Mouse (Mus musculus) CH12.LX (cell line): ENCODE measurements around the gene Ppbp. TPM values are rescaled to one million over a fixed set of nuclear protein-coding genes. Genes with fewer than 3 reads are reported as not detected.
A peak's percentile ranks its signal among the peaks of the same experiment; 100 is the strongest.

Experiments
- DNase-seq: peaks from one replicate; pipeline ENCODE4 v3.0.0-alpha.2; 2013; ENCODE audit errors: extremely low read depth
- H3K27ac ChIP-seq: 2 replicates; pipeline ENCODE4 v1.5.1; 2012; ENCODE audit warnings: low read depth, mild to moderate bottlenecking, control low read depth, moderate library complexity; ENCODE audit not compliant: insufficient read depth
- H3K27me3 ChIP-seq: replicated peaks from 2 replicates; pipeline ENCODE3; 2012; ENCODE audit warnings: inconsistent platforms
- H3K36me3 ChIP-seq, 2 experiments: replicated peaks in 1 of 2; 2 replicates each; pipeline versions ENCODE3 to v1.6.1; 2012; ENCODE audit warnings: inconsistent platforms in 1 of 2, low read length in 1 of 2, mild to moderate bottlenecking in 1 of 2, mixed read lengths in 1 of 2, moderate library complexity in 1 of 2; ENCODE audit not compliant: control insufficient read depth in 1 of 2, insufficient read depth in 1 of 2
- H3K4me1 ChIP-seq, 2 experiments: 2 replicates each; pipeline ENCODE4 v1.6.1; 2012; ENCODE audit warnings: inconsistent platforms in 1 of 2, moderate library complexity in 1 of 2; ENCODE audit not compliant: insufficient read depth in 2 of 2, control insufficient read depth in 1 of 2
- H3K4me2 ChIP-seq: 2 replicates; pipeline ENCODE4 v1.6.1; 2012; ENCODE audit warnings: low read depth, mild to moderate bottlenecking, control low read depth; ENCODE audit not compliant: poor library complexity, insufficient read depth, severe bottlenecking
- H3K4me3 ChIP-seq, 3 experiments: fragments of 150-350 bp in 1 of 3; sonication (generic) in 1 of 3; replicated peaks in 1 of 3; 2 replicates each; pipeline versions ENCODE3 to v1.5.1; 2011 to 2012; ENCODE audit warnings: low read depth in 2 of 3, low read length in 2 of 3, mild to moderate bottlenecking in 2 of 3, moderate library complexity in 2 of 3, control low read depth in 1 of 3, improper control_type of control experiment in 1 of 3, inconsistent platforms in 1 of 3, mixed read lengths in 1 of 3; ENCODE audit not compliant: poor library complexity in 1 of 3
- H3K79me2 ChIP-seq: replicated peaks from 2 replicates; pipeline ENCODE4 v1.6.1; 2012; ENCODE audit warnings: mild to moderate bottlenecking, moderate library complexity; ENCODE audit not compliant: control insufficient read depth, poor library complexity, insufficient read depth, severe bottlenecking; ENCODE audit errors: extremely low read depth
- H3K9ac ChIP-seq: 2 replicates; pipeline ENCODE4 v1.6.1; 2012; ENCODE audit warnings: low read depth, mild to moderate bottlenecking, control low read depth, moderate library complexity; ENCODE audit not compliant: insufficient read depth
- H3K9me3 ChIP-seq: replicated peaks from 2 replicates; pipeline ENCODE3; 2012; ENCODE audit warnings: low read length, inconsistent platforms, mixed read lengths
- BHLHE40 ChIP-seq: IDR thresholded peaks from 2 replicates; pipeline ENCODE4 v1.6.1; 2011; ENCODE audit warnings: mild to moderate bottlenecking, low read depth, low read length, improper control_type of control experiment
- CHD1 ChIP-seq: IDR thresholded peaks from 2 replicates; pipeline ENCODE4 v1.6.1; 2012; ENCODE audit warnings: low read depth, low read length, improper control_type of control experiment, inconsistent platforms
- CHD2 ChIP-seq: IDR thresholded peaks from 2 replicates; pipeline ENCODE4 v1.6.1; 2011; ENCODE audit warnings: low read length, improper control_type of control experiment
- CTCF ChIP-seq, 2 experiments: IDR thresholded peaks in 1 of 2; conservative IDR thresholded peaks in 1 of 2; 2 replicates each; pipeline ENCODE4 v1.5.1; 2011 to 2012; ENCODE audit warnings: low read depth in 2 of 2, low read length in 2 of 2, improper control_type of control experiment in 1 of 2, inconsistent platforms in 1 of 2, mild to moderate bottlenecking in 1 of 2, moderate library complexity in 1 of 2
- E2F4 ChIP-seq: IDR thresholded peaks from 2 replicates; pipeline ENCODE4 v1.6.1; 2011; ENCODE audit warnings: low read depth, low read length, improper control_type of control experiment; ENCODE audit not compliant: insufficient replicate concordance
- EP300 ChIP-seq: IDR thresholded peaks from 2 replicates; pipeline ENCODE4 v1.6.1; 2011; ENCODE audit warnings: low read length, improper control_type of control experiment
- ETS1 ChIP-seq: conservative IDR thresholded peaks from 2 replicates; pipeline ENCODE4 v1.6.1; 2012; ENCODE audit warnings: low read depth, mild to moderate bottlenecking, inconsistent platforms, low read length, improper control_type of control experiment, moderate library complexity
- GABPA ChIP-seq: IDR thresholded peaks from 2 replicates; pipeline ENCODE4 v1.6.1; 2012; ENCODE audit warnings: low read depth, low read length, improper control_type of control experiment, inconsistent platforms; ENCODE audit not compliant: insufficient replicate concordance
- HCFC1 ChIP-seq: IDR thresholded peaks from 2 replicates; pipeline ENCODE4 v1.6.1; 2012; ENCODE audit warnings: low read depth, mild to moderate bottlenecking, inconsistent platforms, low read length, improper control_type of control experiment
- IRF4 ChIP-seq: IDR thresholded peaks from 2 replicates; pipeline ENCODE4 v1.6.1; 2014; ENCODE audit warnings: low read depth, mild to moderate bottlenecking, inconsistent platforms, low read length, improper control_type of control experiment
- JUN ChIP-seq: IDR thresholded peaks from 2 replicates; pipeline ENCODE4 v1.6.1; 2011; ENCODE audit warnings: low read depth, mild to moderate bottlenecking, low read length, improper control_type of control experiment, moderate library complexity; ENCODE audit not compliant: insufficient read depth
- JUND ChIP-seq: conservative IDR thresholded peaks from 2 replicates; pipeline ENCODE4 v1.6.1; 2011; ENCODE audit warnings: low read depth, low read length, improper control_type of control experiment
- KAT2A ChIP-seq: IDR thresholded peaks from 2 replicates; pipeline ENCODE4 v1.6.1; 2012; ENCODE audit warnings: low read length, improper control_type of control experiment, inconsistent platforms; ENCODE audit not compliant: insufficient replicate concordance
- MAX ChIP-seq: IDR thresholded peaks from 2 replicates; pipeline ENCODE4 v1.6.1; 2011; ENCODE audit warnings: low read length, improper control_type of control experiment
- MAZ ChIP-seq: IDR thresholded peaks from 2 replicates; pipeline ENCODE4 v1.6.1; 2012; ENCODE audit warnings: low read depth, mild to moderate bottlenecking, inconsistent platforms, low read length, improper control_type of control experiment, moderate library complexity
- MXI1 ChIP-seq: IDR thresholded peaks from 2 replicates; pipeline ENCODE4 v1.6.1; 2011; ENCODE audit warnings: mild to moderate bottlenecking, low read depth, low read length, improper control_type of control experiment
- MYC ChIP-seq: IDR thresholded peaks from 2 replicates; pipeline ENCODE4 v1.6.1; 2011; ENCODE audit warnings: low read depth, mild to moderate bottlenecking, improper control_type of control experiment, low read length
- NELFE ChIP-seq: IDR thresholded peaks from 2 replicates; pipeline ENCODE4 v1.6.1; 2011; ENCODE audit warnings: low read depth, low read length, improper control_type of control experiment
- NRF1 ChIP-seq: IDR thresholded peaks from 2 replicates; pipeline ENCODE4 v1.6.1; 2014; ENCODE audit warnings: low read depth, mild to moderate bottlenecking, inconsistent platforms, low read length, improper control_type of control experiment, moderate library complexity
- PAX5 ChIP-seq: IDR thresholded peaks from 2 replicates; pipeline ENCODE4 v1.6.1; 2012; ENCODE audit warnings: low read length, inconsistent platforms, mixed read lengths
- POLR2A ChIP-seq: IDR thresholded peaks from 2 replicates; pipeline ENCODE4 v1.6.1; 2011; ENCODE audit warnings: low read depth, mild to moderate bottlenecking, improper control_type of control experiment, low read length
- POLR2AphosphoS2 ChIP-seq: IDR thresholded peaks from 2 replicates; pipeline ENCODE4 v1.6.1; 2011; ENCODE audit warnings: low read depth, low read length, improper control_type of control experiment
- RAD21 ChIP-seq: IDR thresholded peaks from 2 replicates; pipeline ENCODE4 v1.6.1; 2011; ENCODE audit warnings: low read depth, mild to moderate bottlenecking, low read length, improper control_type of control experiment, moderate library complexity
- RCOR1 ChIP-seq: conservative IDR thresholded peaks from 2 replicates; pipeline ENCODE4 v1.6.1; 2012; ENCODE audit warnings: low read depth, mild to moderate bottlenecking, inconsistent platforms, low read length, improper control_type of control experiment
- SIN3A ChIP-seq: IDR thresholded peaks from 2 replicates; pipeline ENCODE4 v1.6.1; 2012; ENCODE audit warnings: low read length, improper control_type of control experiment, inconsistent platforms
- SMC3 ChIP-seq: IDR thresholded peaks from 2 replicates; pipeline ENCODE4 v1.6.1; 2011; ENCODE audit warnings: low read depth, low read length, improper control_type of control experiment
- TBP ChIP-seq: conservative IDR thresholded peaks from 2 replicates; pipeline ENCODE4 v1.6.1; 2011; ENCODE audit warnings: low read depth, low read length, improper control_type of control experiment
- TCF12 ChIP-seq: IDR thresholded peaks from 2 replicates; pipeline ENCODE4 v1.6.1; 2014; ENCODE audit warnings: low read depth, mild to moderate bottlenecking, inconsistent platforms, low read length, improper control_type of control experiment
- UBTF ChIP-seq: IDR thresholded peaks from 2 replicates; pipeline ENCODE4 v1.6.1; 2012; ENCODE audit warnings: low read depth, mild to moderate bottlenecking, inconsistent platforms, low read length, improper control_type of control experiment, moderate library complexity
- USF2 ChIP-seq: conservative IDR thresholded peaks from 2 replicates; pipeline ENCODE4 v1.6.1; 2011; ENCODE audit warnings: low read depth, low read length, improper control_type of control experiment
- ZC3H11A ChIP-seq: IDR thresholded peaks from 2 replicates; pipeline ENCODE4 v1.6.1; 2012; ENCODE audit warnings: low read depth, mild to moderate bottlenecking, inconsistent platforms, low read length, improper control_type of control experiment
- ZKSCAN1 ChIP-seq: IDR thresholded peaks from 2 replicates; pipeline ENCODE4 v1.6.1; 2012; ENCODE audit warnings: low read depth, inconsistent platforms, low read length, improper control_type of control experiment, borderline replicate concordance
- ZMIZ1 ChIP-seq: IDR thresholded peaks from 2 replicates; pipeline ENCODE4 v1.6.1; 2012; ENCODE audit warnings: low read depth, mild to moderate bottlenecking, inconsistent platforms, low read length, improper control_type of control experiment
- ZNF384 ChIP-seq: IDR thresholded peaks from 2 replicates; pipeline ENCODE4 v1.6.1; 2012; ENCODE audit warnings: low read depth, low read length, improper control_type of control experiment, inconsistent platforms
- dilution Hi-C: fragments of 300-500 bp; cut with MboI; formaldehyde crosslinking; loops from 2 replicates; pipeline ENCODE4 v1.14.3; 2020; ENCODE audit warnings: low sequenced_read_pairs; ENCODE audit not compliant: extremely low pct_unique_long_range_greater_than_20kb, extremely low pct_ligation_motif_present
- in situ Hi-C: fragments of 300-500 bp; cut with MboI; formaldehyde crosslinking; loops from 3 replicates; pipeline ENCODE4 v1.14.3; 2019; ENCODE audit warnings: low sequenced_read_pairs, low pct_ligation_motif_present, low pct_unique_long_range_greater_than_20kb, mixed read lengths
- polyA plus RNA-seq: library from polyadenylated mRNA; unstranded; fragments of >175 nt; gene quantifications from 2 replicates; pipeline ENCODE4 v1.2.1, GENCODE M21; 2012; ENCODE audit warnings: low read depth; ENCODE audit not compliant: insufficient read length
- total RNA-seq, 2 experiments: library from RNA; depleted of rRNA; stranded (reverse); fragments of 300-350 nt in 1 of 2; fragments of >200 nt in 1 of 2; gene quantifications; 2 replicates each; pipeline ENCODE4 v1.2.3; 2012 to 2014

Ppbp gene
- total and polyA plus RNA-seq, 3 experiments: not detected

DNA sequence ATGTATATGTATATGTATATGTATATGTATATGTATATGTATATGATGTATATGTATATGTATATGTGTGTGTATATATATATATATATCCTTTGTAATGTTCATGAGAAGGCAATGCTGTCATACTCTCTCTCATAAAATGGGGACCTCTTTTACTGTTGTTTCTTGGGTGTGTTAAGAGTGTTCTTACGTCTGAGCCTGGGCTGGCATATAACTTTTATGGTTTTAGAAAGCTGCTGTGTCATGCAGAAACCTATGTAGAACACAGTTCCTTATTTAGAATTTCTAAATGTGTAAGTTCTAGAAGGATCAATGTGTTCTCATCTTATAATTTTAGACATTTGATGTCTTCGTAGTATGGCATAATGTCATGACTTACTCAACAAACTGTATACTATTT, 7.5 kb upstream of the Ppbp start:
- H3K79me2 ChIP-seq: no peaks in the 10 kb centered on the region
- no peaks in the 10 kb centered on the region for H3K27me3 ChIP-seq
- H3K36me3 ChIP-seq: no peaks in the 10 kb centered on the region
- dilution Hi-C loops: no loop called here
- H3K9ac ChIP-seq: no peak overlapping the region
- no peak overlapping the region for H3K27ac ChIP-seq
- no peaks in the 10 kb centered on the region for H3K9me3 ChIP-seq
- TF ChIP-seq KAT2A (no peak), USF2 (no peak), CHD2 (no peak), MYC (no peak), ZMIZ1 (no peak)
- TF ChIP-seq, all 38 proteins: peak for 0
- peaks cover 2 to 39% of the 10 kb centered on the region in 2 experiments; a peak in 3 of 4 replicates for H3K4me1 ChIP-seq
- DNase-seq: no peak
- H3K4me3 ChIP-seq: no peak overlapping the region
- in situ Hi-C loops: no loop called here
- H3K4me2 ChIP-seq: no peak overlapping the region

DNA sequence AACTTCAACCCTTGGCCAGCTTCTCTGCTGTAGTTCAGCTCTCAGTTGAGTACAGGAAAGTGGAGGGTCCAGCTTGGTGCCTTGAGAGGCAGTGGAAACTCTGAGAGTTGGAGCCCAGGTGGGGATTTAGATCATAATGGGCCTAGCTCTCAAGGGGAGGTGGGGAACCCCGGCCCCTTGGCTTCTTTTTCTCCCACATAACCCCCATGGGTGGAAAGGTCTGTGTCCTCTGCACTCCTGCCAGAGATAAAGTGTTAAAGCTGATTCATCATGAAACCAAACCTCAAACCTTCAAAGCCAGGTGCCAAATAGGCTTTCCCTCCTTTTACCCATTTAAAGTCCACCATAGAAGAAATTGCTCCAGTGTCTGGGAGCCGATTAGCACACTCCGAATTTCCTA, 6.5 kb upstream of the Ppbp start:
- DNase-seq: peak; percentile 67
- H3K27ac ChIP-seq: no peak overlapping the region
- H3K9ac ChIP-seq: no peak overlapping the region
- dilution Hi-C loops (no loop called here), in situ Hi-C loops (no loop called here)
- H3K79me2 ChIP-seq: no peaks in the 10 kb centered on the region
- H3K4me2 ChIP-seq: peak overlapping the region; percentile 44
- H3K4me3 ChIP-seq: no peak overlapping the region
- H3K36me3 ChIP-seq: no peaks in the 10 kb centered on the region
- H3K9me3 ChIP-seq: no peaks in the 10 kb centered on the region
- H3K4me1 ChIP-seq: peaks cover 2 to 39% of the 10 kb centered on the region in 2 experiments; a peak in 3 of 4 replicates
- H3K27me3 ChIP-seq: no peaks in the 10 kb centered on the region
- TF ChIP-seq ZKSCAN1: no peak
- no peak for TF ChIP-seq NELFE
- no peak for TF ChIP-seq NRF1
- no peak for TF ChIP-seq MYC
- TF ChIP-seq HCFC1: no peak
- TF ChIP-seq UBTF: no peak
- TF ChIP-seq RCOR1: no peak
- no peak for TF ChIP-seq USF2
- TF ChIP-seq SIN3A: no peak
- TF ChIP-seq ZMIZ1: no peak
- no peak for TF ChIP-seq SMC3
- TF ChIP-seq BHLHE40: no peak
- no peak for TF ChIP-seq TBP
- TF ChIP-seq ZNF384: no peak
- peak; percentile 43; the same call in 1 of the 2 replicates for TF ChIP-seq IRF4
- no peak for TF ChIP-seq CHD1
- no peak for TF ChIP-seq MAX
- TF ChIP-seq MAZ: no peak
- no peak for TF ChIP-seq GABPA
- no peak for TF ChIP-seq E2F4
- no peak; the same call in 1 of the 2 replicates for TF ChIP-seq JUN
- no peak for TF ChIP-seq MXI1
- TF ChIP-seq PAX5: no peak
- 0 out of 2 replicates have a peak, but pooled peaks have one; percentile 17 for TF ChIP-seq TCF12
- no peak for TF ChIP-seq POLR2AphosphoS2
- TF ChIP-seq ZC3H11A: no peak
- TF ChIP-seq CHD2: no peak
- peak; percentile 64 for TF ChIP-seq ETS1
- peak; percentile 56 for TF ChIP-seq JUND
- no peak for TF ChIP-seq CTCF (conservative IDR thresholded peaks at IDR 0.05 in 1 of 2, IDR thresholded peaks at IDR 0.05 in 1 of 2; ENCODE audit: low read depth in 2 of 2, low read length in 2 of 2)
- TF ChIP-seq RAD21: no peak
- TF ChIP-seq EP300: peak; percentile 74
- no peak for TF ChIP-seq POLR2A
